Mouse (Mus musculus): ENCODE results near the gene Slc22a17.

The Slc22a17 gene

GRCm38 (mm10) chr14:54900383-54900782 lies 12.5 kb downstream of the Slc22a17 start:
- DNase-seq (ENCODE audit: low spot score): peak; percentile 70

DNA sequence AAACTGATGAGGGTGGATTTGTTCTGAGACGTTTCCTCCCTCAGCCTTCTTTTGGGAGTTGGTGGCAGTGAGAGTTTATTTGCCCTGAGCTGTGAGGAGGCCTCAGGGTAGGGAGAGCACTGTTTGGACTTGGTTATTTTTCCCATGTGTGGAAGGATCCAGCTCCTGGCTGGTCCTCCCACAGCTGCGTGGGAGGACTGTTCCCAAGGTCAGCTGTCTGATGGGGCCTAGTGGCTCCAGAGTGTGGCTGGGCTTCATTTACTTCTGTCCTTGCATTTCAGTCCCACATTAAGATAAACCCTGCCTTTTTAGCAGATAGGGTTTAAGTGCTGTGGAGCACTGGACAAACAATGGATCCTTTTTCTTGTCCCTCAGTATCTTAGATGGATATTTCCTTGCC lies 15.5 kb downstream of the Slc22a17 start:
- peak; percentile 71 for DNase-seq (ENCODE audit: low spot score)

- DNase-seq (ENCODE audit: low spot score): peak; percentile 82
Observed at GRCm38 (mm10) chr14:54894296-54895151, 18.4 kb downstream of the Slc22a17 start.

GRCm38 (mm10) chr14:54893651-54894181 lies 19.2 kb downstream of the Slc22a17 start:
- peak; percentile 94 for DNase-seq (ENCODE audit: low spot score)

DNA sequence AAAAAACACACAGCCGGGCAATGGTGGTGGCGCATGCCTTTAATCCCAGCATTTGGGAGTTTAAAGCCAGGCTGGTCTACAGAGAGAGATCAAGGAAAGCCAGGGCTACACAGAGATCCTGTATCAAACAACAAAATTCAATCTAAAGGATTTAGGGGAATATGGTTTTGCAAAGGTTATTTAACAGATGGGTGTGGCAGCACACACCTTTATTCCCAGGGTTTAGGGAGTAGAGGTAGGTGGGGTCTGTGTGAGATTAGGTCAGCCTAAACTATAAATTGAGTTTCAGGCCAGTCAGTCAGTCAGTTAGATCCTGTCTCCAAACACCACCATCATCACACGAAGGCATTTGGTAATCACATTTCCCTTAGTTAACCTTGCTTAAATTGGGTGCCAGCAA lies 20.7 kb downstream of the Slc22a17 start, which contains the start of gene Pabpn1:
Gene Pabpn1 (plus strand): TSS at position 301 of the 400 bp plus-strand sequence.
- DNase-seq (ENCODE audit: low spot score): no peak

GRCm38 (mm10) chr14:54885309-54885708 lies 27.6 kb downstream of the Slc22a17 start:
- DNase-seq (ENCODE audit: low spot score): peak; percentile 63

DNA sequence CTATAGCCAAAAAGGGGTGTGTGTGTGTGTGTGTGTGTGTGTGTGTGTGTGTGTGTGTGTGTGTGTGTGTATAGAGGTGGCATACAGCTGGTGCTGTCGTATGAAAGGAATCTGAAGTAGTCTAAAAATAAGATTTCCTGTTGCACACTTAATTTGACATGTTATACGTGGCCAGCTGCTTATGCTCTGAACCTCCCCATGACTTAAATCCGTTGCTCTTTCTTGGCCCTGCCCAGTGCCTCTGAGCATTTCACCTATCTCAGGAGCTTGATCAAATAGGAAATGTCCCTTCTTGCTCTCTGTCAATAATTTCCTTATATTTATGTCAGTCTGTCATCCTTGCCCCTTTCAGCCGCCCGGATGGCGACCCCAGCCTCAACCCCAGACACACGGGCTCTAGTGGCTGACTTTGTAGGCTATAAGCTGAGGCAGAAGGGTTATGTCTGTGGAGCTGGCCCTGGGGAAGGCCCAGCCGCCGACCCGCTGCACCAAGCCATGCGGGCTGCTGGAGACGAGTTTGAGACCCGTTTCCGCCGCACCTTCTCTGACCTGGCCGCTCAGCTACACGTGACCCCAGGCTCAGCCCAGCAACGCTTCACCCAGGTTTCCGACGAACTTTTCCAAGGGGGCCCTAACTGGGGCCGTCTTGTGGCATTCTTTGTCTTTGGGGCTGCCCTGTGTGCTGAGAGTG lies 28.8 kb downstream of the Slc22a17 start:
- DNase-seq (ENCODE audit: low spot score): no peak

DNA sequence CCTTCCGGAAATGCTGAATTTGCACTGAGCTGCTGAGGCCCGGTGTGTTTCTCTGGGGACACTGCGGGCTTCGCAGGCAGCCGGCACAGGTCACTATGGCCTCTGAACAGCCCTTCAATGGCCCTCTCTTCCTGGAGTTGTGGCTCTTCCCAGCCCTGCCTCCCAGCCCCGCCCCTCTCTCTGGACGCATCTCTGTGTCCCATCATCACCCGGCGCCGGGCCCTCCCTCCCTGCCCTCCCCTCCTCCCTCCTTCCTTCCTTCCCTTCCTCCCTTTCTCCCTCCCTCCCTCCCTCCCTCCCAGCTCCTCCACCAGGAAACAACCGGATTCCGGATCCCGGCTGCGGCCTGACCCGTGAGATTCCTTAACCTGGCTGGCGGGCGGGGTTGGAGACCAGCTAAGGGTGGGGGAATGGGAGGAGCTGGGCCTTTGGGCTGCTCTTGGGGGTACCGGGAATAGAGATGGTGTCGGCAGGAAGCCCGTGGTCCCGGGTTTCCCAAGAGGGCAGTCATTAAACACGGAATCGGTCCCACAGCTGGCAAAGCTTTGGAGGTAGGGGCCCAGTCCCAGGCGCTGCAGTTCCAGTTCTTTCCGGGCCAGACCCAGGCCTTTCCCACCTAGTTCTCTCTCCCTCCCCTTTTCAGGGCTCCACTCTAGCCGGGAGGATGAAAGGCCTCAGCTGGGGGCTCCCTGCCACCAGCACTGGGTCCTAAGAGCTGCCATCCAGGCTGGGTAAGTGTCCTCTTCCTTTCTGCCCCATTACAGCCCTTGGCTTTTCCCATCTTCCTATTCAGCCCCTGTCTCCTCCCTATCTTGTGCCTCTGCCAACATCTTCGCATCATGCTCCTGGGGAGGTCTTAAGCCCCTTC lies 29.5 kb downstream of the Slc22a17 start, which contains the start of the genes Bcl2l2 and Gm20521:
Gene Bcl2l2 (plus strand): TSS at position 224 of the 868 bp plus-strand sequence.
Gene Gm20521 (plus strand): TSS at position 288 of the 868 bp plus-strand sequence.
- DNase-seq (ENCODE audit: low spot score): peak; percentile 95

DNA sequence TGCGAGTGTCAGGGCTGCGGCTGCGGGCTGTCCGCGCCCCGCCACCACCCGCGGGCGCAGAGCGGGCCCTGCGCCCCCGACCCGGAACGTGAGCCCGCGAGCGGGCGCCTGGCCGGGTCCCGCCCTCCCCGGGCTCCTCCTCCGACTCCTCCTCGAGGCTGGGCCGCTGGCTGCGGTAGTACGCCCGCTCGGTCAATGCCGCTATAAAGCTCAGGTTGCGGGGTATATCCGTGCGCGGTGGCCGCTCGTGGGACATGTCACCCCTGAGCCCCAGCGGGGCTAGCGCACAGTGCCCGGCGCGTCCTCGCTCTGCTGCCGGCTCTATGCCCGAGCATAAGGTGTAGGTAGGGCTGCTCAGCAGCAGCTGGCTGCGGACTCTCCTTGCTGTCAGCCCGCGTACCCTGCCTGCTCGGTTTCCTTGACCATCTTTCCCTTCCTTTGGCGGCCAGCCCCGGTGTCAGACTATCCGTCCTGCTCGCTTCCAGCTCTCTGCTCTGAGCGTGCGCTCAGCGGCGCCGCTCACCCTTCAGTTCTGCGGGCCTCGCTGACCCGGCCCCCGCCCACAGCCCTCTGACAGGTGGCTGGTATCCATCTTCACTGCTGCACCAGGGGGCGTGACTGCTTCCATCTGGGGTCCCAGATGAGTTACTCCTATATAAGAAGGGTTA lies 35.8 kb downstream of the Slc22a17 start, which contains the start of gene Ppp1r3e:
Gene Ppp1r3e (minus strand): TSS at position 503 of the 668 bp plus-strand sequence.
- DNase-seq (ENCODE audit: low spot score): peak; percentile 82

- peak; percentile 94 for DNase-seq (ENCODE audit: low spot score)
Observed at GRCm38 (mm10) chr14:54876539-54877047, 36.3 kb downstream of the Slc22a17 start.

GRCm38 (mm10) chr14:54875844-54876538 lies 36.9 kb downstream of the Slc22a17 start:
- no peak for DNase-seq (ENCODE audit: low spot score)

- no peak for DNase-seq (ENCODE audit: low spot score)
Observed at GRCm38 (mm10) chr14:54874165-54874564, 38.8 kb downstream of the Slc22a17 start.

GRCm38 (mm10) chr14:54870861-54871260 lies 42.1 kb downstream of the Slc22a17 start, which contains the start of gene Homez:
Homez (minus strand) TSS chr14:54870961.
- no peak for DNase-seq (ENCODE audit: low spot score)

DNA sequence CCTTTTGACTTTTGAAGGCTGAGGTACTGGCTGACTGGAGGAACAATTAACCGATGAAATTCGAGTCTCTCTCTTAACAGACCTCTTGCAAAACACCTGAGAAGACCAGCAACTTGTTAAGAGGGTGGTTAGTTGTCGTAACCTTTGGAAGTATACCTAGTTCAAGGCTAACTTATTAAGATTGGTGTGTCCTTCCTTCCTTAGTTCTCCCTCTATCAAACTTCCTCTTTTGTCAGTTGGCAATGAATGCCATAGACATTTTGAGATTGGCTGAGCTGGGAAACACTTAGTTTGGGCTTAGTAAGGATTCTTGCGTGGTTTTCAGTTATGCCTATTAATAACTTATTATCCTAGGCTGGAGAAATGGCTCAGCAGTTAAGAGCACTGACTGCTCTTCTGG lies 44.9 kb downstream of the Slc22a17 start:
- DNase-seq (ENCODE audit: low spot score): no peak

DNA sequence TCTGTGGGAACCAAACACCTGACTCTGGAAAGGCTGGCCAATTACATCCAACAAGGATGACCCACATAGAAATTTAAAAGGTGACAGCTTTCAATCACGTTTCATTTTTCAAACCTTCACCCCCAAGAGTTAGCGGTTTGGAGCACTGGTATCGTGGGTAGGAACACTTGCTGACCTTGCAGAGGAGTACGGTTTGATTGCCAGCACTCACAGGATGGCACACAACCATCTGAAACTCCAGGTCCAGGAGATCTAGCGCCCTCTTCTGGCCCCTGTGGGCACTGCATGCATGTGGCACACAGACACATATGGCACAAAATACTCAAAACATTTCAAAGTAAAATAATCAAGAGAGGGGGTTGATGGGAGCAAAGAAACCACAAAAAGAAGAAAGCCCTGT lies 46.0 kb downstream of the Slc22a17 start:
- DNase-seq (ENCODE audit: low spot score): peak; percentile 75

DNA sequence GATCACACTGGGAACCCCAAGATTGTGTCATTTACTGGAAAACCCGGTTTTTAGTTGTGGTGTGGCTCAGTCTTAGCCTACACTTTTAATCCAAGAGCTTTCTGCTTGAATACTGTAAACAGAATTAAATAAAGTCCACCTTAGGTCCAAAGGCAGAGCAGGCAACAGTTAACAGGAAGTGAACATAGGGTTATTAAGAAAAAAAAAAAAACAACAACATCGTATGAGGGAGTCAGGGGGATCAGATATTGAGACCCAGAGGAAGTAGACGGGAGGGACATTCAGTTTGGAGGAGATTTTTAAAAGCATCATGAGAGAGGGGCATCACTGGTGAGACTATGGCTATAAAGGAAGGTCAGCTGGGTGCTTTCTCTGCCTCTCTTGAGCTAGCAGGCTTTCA lies 46.7 kb downstream of the Slc22a17 start:
- DNase-seq (ENCODE audit: low spot score): no peak

GRCm38 (mm10) chr14:54865626-54866025 lies 47.3 kb downstream of the Slc22a17 start:
- DNase-seq (ENCODE audit: low spot score): no peak

DNA sequence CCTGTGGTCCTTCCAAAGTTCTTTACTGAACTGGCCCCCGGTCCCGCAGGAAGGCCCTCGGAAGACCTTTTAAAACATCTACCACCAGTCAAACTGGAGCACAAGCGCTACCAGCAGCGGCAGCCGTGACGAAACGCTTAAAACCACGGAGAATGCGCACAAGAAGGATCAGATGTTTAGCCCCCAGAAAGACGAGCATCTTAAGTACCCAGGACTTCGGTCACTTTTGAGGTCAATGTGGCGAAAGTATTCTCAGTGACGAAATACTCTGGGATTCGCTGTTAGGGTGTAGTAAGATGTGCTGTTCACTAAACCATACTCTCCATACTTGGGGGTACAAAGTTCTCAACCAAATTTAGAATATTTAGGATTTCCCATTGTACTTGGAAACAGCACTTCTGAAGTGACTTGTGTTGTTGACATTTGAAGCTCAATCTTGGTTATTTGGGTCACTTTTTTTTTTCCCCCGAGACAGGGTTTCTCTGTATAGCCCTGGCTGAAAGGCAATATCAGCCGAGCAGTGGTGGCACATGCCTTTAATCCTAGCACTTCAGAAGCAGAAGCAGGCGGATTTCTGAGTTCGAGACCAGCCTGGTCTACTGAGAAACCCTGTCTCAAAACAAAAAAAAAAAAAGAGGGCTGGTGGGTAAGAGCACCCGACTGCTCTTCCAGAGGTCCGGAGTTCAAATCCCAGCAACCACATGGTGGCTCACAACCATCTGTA lies 48.5 kb downstream of the Slc22a17 start:
- no peak for DNase-seq (ENCODE audit: low spot score)

Measured in testis, postnatal 10 days (tissue).